Mouse (Mus musculus): ENCODE measurements at regions not wholly inside any gene's neighbourhood (a gene's known extent, or its start where the extent isn't known, plus 50 kb on each side); places are given as distances from the start of the nearest gene placed in this dataset.

DNA sequence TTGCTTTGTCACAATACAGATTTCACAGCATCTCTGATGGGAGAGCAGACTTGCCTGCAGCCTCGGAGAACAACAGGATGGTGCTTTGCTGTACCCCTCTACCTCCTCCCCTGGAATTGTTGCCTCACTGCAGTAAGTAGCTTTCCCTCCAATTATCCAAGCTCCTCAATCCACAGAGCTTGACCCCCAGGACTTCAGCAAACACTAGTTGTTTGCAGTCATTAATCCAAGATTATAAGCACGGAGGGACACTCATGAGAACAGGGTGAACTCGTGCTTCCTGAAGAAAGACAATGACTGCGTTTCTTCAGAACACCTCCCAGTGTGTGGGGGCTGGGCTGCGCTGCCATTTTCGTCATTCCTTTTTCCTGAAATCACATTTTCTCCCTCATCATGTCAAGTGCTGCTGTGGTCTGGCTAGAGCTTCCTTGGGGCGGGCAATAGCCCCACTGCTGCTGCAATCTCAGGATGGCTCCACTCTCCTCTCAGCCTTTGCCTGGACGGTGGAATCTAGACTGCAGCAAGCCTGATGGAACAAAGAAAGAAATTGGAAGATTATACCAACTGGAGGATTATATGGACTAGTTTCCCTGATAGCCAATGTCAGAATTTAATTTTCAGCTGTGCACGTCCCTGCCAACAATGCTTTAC, 413.0 kb downstream of the Anxa1 start:
- TF ChIP-seq POLR2A (IDR thresholded peaks at IDR 0.05; ENCODE audit: borderline replicate concordance, extremely low read depth, low read depth, low read length) (no peak), CTCF (IDR thresholded peaks at IDR 0.05; ENCODE audit: insufficient read depth, low read length) (no peak)

Measured in lung, adult 2 months (tissue).